Mouse (Mus musculus): ENCODE results near the gene Dpp9. TPM values are rescaled to one million over a fixed set of nuclear protein-coding genes. Genes with fewer than 3 reads are reported as not detected.
A peak's percentile ranks its signal among the peaks of the same experiment; 100 is the strongest.

Gene Dpp9
- polyA plus RNA-seq, 1 experiment = 51.8 TPM

- H3K4me3 ChIP-seq (ENCODE audit: insufficient read depth, poor library complexity, severe bottlenecking) = no peak overlapping the region
- peaks cover 60% of the 10 kb centered on the region for H3K36me3 ChIP-seq (ENCODE audit: control insufficient read depth, insufficient read depth)
- TF ChIP-seq MYOD1 (IDR thresholded peaks at IDR 0.05; ENCODE audit: control insufficient read depth, insufficient read length, low read depth) (no peak), USF1 (IDR thresholded peaks at IDR 0.05; ENCODE audit: low read depth) (no peak), MAX (IDR thresholded peaks at IDR 0.05) (no peak), CTCF (IDR thresholded peaks at IDR 0.05; ENCODE audit: control insufficient read depth, insufficient read depth, insufficient read length) (peak; percentile 6)
- no peaks in the 10 kb centered on the region for H3K79me3 ChIP-seq (ENCODE audit: low read depth)
- H3K79me2 ChIP-seq (ENCODE audit: control insufficient read depth, insufficient read depth) = no peaks in the 10 kb centered on the region
- H3ac ChIP-seq (ENCODE audit: control insufficient read depth, insufficient read length, low read depth) = no peak overlapping the region
- H3K27me3 ChIP-seq (ENCODE audit: control insufficient read depth, insufficient read depth, insufficient read length) = no peaks in the 10 kb centered on the region
Measured at GRCm38 (mm10) chr17:56203729-56204128, 15.0 kb downstream of the Dpp9 start.

DNA sequence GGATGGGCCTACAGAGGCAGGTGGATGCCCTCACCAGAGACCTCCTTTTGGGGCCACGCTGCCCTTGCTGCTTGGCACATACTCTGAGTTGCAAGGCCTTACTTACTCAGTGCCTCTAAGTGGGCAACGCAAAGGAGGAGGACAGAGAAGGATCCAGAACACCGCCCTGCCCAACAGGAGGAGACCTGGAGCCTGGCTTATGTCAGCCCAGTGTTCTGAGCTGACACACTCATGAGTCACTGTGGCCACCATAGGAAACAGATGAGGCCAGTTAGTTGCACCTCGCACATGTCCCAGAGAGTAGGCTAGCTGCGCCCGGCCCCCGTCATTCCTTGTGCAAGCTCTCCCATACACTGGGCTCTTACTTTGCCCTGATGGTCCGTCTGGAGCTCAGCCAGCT is 16.2 kb downstream of the Dpp9 start:
- no peak overlapping the region for H3K4me3 ChIP-seq (ENCODE audit: insufficient read depth, poor library complexity, severe bottlenecking)
- no peaks in the 10 kb centered on the region for H3K79me2 ChIP-seq (ENCODE audit: control insufficient read depth, insufficient read depth)
- no peaks in the 10 kb centered on the region for H3K27me3 ChIP-seq (ENCODE audit: control insufficient read depth, insufficient read depth, insufficient read length)
- TF ChIP-seq MYOG (IDR thresholded peaks at IDR 0.05; ENCODE audit: control insufficient read depth, extremely low read depth, insufficient read length) (no peak), MAX (IDR thresholded peaks at IDR 0.05) (no peak), MYOD1 (IDR thresholded peaks at IDR 0.05; ENCODE audit: control insufficient read depth, insufficient read length, low read depth) (no peak), FOSL1 (IDR thresholded peaks at IDR 0.05; ENCODE audit: insufficient read depth, low read length, poor library complexity, severe bottlenecking) (peak; percentile 37)
- H3ac ChIP-seq (ENCODE audit: control insufficient read depth, insufficient read length, low read depth) = peak overlapping the region; percentile 31
- H3K36me3 ChIP-seq (ENCODE audit: control insufficient read depth, insufficient read depth) = peaks cover 61% of the 10 kb centered on the region
- no peaks in the 10 kb centered on the region for H3K79me3 ChIP-seq (ENCODE audit: low read depth)

GRCm38 (mm10) chr17:56201642-56202041 is 17.1 kb downstream of the Dpp9 start:
- no peak overlapping the region for H3K4me3 ChIP-seq (ENCODE audit: insufficient read depth, poor library complexity, severe bottlenecking)
- no peaks in the 10 kb centered on the region for H3K79me3 ChIP-seq (ENCODE audit: low read depth)
- TF ChIP-seq MYOD1 (IDR thresholded peaks at IDR 0.05; ENCODE audit: control insufficient read depth, insufficient read length, low read depth) (no peak), USF1 (IDR thresholded peaks at IDR 0.05; ENCODE audit: low read depth) (no peak), MYOG (IDR thresholded peaks at IDR 0.05; ENCODE audit: control insufficient read depth, extremely low read depth, insufficient read length) (no peak), CEBPB (IDR thresholded peaks at IDR 0.05; ENCODE audit: low read depth) (no peak), MAX (IDR thresholded peaks at IDR 0.05) (no peak), CTCF (IDR thresholded peaks at IDR 0.05; ENCODE audit: control insufficient read depth, insufficient read depth, insufficient read length) (no peak), FOSL1 (IDR thresholded peaks at IDR 0.05; ENCODE audit: insufficient read depth, low read length, poor library complexity, severe bottlenecking) (no peak)
- H3K27me3 ChIP-seq (ENCODE audit: control insufficient read depth, insufficient read depth, insufficient read length) = no peaks in the 10 kb centered on the region
- no peaks in the 10 kb centered on the region for H3K79me2 ChIP-seq (ENCODE audit: control insufficient read depth, insufficient read depth)
- peaks cover 59% of the 10 kb centered on the region for H3K36me3 ChIP-seq (ENCODE audit: control insufficient read depth, insufficient read depth)
- H3ac ChIP-seq (ENCODE audit: control insufficient read depth, insufficient read length, low read depth) = no peak overlapping the region

- Histone ChIP-seq H3K36me3 (ENCODE audit: control insufficient read depth, insufficient read depth) (peaks cover 65% of the 10 kb centered on the region), H3K27me3 (ENCODE audit: control insufficient read depth, insufficient read depth, insufficient read length) (no peaks in the 10 kb centered on the region), H3K79me2 (ENCODE audit: control insufficient read depth, insufficient read depth) (no peaks in the 10 kb centered on the region), H3K79me3 (ENCODE audit: low read depth) (no peaks in the 10 kb centered on the region), H3ac (ENCODE audit: control insufficient read depth, insufficient read length, low read depth) (no peak overlapping the region), H3K4me3 (ENCODE audit: insufficient read depth, poor library complexity, severe bottlenecking) (no peak overlapping the region)
- TF ChIP-seq FOSL1 (IDR thresholded peaks at IDR 0.05; ENCODE audit: insufficient read depth, low read length, poor library complexity, severe bottlenecking) (no peak), MYOD1 (IDR thresholded peaks at IDR 0.05; ENCODE audit: control insufficient read depth, insufficient read length, low read depth) (no peak), MYOG (IDR thresholded peaks at IDR 0.05; ENCODE audit: control insufficient read depth, extremely low read depth, insufficient read length) (no peak), CEBPB (IDR thresholded peaks at IDR 0.05; ENCODE audit: low read depth) (no peak), USF1 (IDR thresholded peaks at IDR 0.05; ENCODE audit: low read depth) (no peak), MAX (IDR thresholded peaks at IDR 0.05) (no peak), CTCF (IDR thresholded peaks at IDR 0.05; ENCODE audit: control insufficient read depth, insufficient read depth, insufficient read length) (no peak)
Measured at GRCm38 (mm10) chr17:56200586-56200985, 18.1 kb downstream of the Dpp9 start.

DNA sequence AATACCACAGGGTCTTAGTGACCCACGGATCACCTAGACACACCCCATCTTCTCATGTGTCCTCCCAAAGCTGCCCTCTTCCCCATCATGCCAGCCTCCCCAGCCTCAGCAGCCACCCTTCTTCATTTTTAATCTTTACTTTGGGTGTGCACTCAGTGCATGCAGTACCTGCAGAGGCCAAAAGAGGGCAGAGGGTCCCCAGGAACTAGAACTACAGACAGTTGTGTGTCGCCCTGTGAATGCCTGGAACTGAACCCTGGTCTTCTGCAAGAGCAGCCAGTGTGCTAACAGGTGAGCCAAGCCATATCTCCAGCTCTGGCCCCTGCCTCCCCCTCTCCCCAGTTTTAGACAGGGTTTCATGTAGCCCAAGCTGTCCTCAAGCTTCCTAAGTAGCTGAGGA is 21.8 kb downstream of the Dpp9 start:
- no peak overlapping the region for H3K4me3 ChIP-seq (ENCODE audit: insufficient read depth, poor library complexity, severe bottlenecking)
- H3K79me2 ChIP-seq (ENCODE audit: control insufficient read depth, insufficient read depth) = no peaks in the 10 kb centered on the region
- TF ChIP-seq CEBPB (IDR thresholded peaks at IDR 0.05; ENCODE audit: low read depth) (no peak), MYOG (IDR thresholded peaks at IDR 0.05; ENCODE audit: control insufficient read depth, extremely low read depth, insufficient read length) (no peak), FOSL1 (IDR thresholded peaks at IDR 0.05; ENCODE audit: insufficient read depth, low read length, poor library complexity, severe bottlenecking) (no peak), MYOD1 (IDR thresholded peaks at IDR 0.05; ENCODE audit: control insufficient read depth, insufficient read length, low read depth) (no peak), CTCF (IDR thresholded peaks at IDR 0.05; ENCODE audit: control insufficient read depth, insufficient read depth, insufficient read length) (no peak), USF1 (IDR thresholded peaks at IDR 0.05; ENCODE audit: low read depth) (no peak), MAX (IDR thresholded peaks at IDR 0.05) (no peak)
- H3ac ChIP-seq (ENCODE audit: control insufficient read depth, insufficient read length, low read depth) = no peak overlapping the region
- peaks cover 50% of the 10 kb centered on the region for H3K36me3 ChIP-seq (ENCODE audit: control insufficient read depth, insufficient read depth)
- no peaks in the 10 kb centered on the region for H3K27me3 ChIP-seq (ENCODE audit: control insufficient read depth, insufficient read depth, insufficient read length)
- no peaks in the 10 kb centered on the region for H3K79me3 ChIP-seq (ENCODE audit: low read depth)

- Histone ChIP-seq H3ac (ENCODE audit: control insufficient read depth, insufficient read length, low read depth) (no peak overlapping the region), H3K4me3 (ENCODE audit: insufficient read depth, poor library complexity, severe bottlenecking) (no peak overlapping the region), H3K36me3 (ENCODE audit: control insufficient read depth, insufficient read depth) (peaks cover 50% of the 10 kb centered on the region), H3K27me3 (ENCODE audit: control insufficient read depth, insufficient read depth, insufficient read length) (no peaks in the 10 kb centered on the region), H3K79me2 (ENCODE audit: control insufficient read depth, insufficient read depth) (no peaks in the 10 kb centered on the region), H3K79me3 (ENCODE audit: low read depth) (no peaks in the 10 kb centered on the region)
- TF ChIP-seq CTCF (IDR thresholded peaks at IDR 0.05; ENCODE audit: control insufficient read depth, insufficient read depth, insufficient read length) (no peak), FOSL1 (IDR thresholded peaks at IDR 0.05; ENCODE audit: insufficient read depth, low read length, poor library complexity, severe bottlenecking) (no peak)
Measured at GRCm38 (mm10) chr17:56194765-56195164, 23.9 kb downstream of the Dpp9 start.

Data from C2C12 (cell line).